Mouse (Mus musculus) MEL (cell line): ENCODE measurements around the gene Cxcl12. TPM values are rescaled to one million over a fixed set of nuclear protein-coding genes. Genes with fewer than 3 reads are reported as not detected.

Experiments used
- DNase-seq: peaks from one replicate; pipeline ENCODE4 v3.0.0; 2011; ENCODE audit warnings: low read depth, low spot score
- H3K27ac ChIP-seq: 2 replicates; pipeline ENCODE4 v1.5.1; 2012; ENCODE audit warnings: low read depth, mild to moderate bottlenecking, control low read depth, low read length, moderate library complexity; ENCODE audit not compliant: control insufficient read depth
- H3K27me3 ChIP-seq, 2 experiments: fragments of 150-350 bp in 1 of 2; sonication (generic) in 1 of 2; 2 replicates each; pipeline ENCODE4 v1.6.1; 2012; ENCODE audit warnings: low read length in 2 of 2, mild to moderate bottlenecking in 2 of 2, improper control_type of control experiment in 1 of 2, moderate library complexity in 1 of 2; ENCODE audit not compliant: insufficient read depth in 2 of 2, control insufficient read depth in 1 of 2
- H3K36me3 ChIP-seq, 2 experiments: 2 replicates each; pipeline ENCODE4 v1.6.1; 2012 to 2014; ENCODE audit warnings: low read length in 2 of 2, improper control_type of control experiment in 1 of 2, inconsistent platforms in 1 of 2, mild to moderate bottlenecking in 1 of 2; ENCODE audit not compliant: insufficient read depth in 2 of 2, control insufficient read depth in 1 of 2
- H3K4me1 ChIP-seq, 2 experiments: fragments of 150-350 bp in 1 of 2; sonication (generic) in 1 of 2; 2 replicates each; pipeline ENCODE4 v1.6.1; 2012; ENCODE audit warnings: low read length in 2 of 2, improper control_type of control experiment in 1 of 2, mild to moderate bottlenecking in 1 of 2; ENCODE audit not compliant: insufficient read depth in 2 of 2, control insufficient read depth in 1 of 2
- H3K4me3 ChIP-seq, 2 experiments: fragments of 150-350 bp in 1 of 2; sonication (generic) in 1 of 2; 2 replicates each; pipeline ENCODE4 v1.5.1; 2012; ENCODE audit warnings: low read depth in 2 of 2, low read length in 2 of 2, mild to moderate bottlenecking in 2 of 2, moderate library complexity in 2 of 2, control low read depth in 1 of 2, improper control_type of control experiment in 1 of 2; ENCODE audit not compliant: control insufficient read depth in 1 of 2, insufficient read depth in 1 of 2
- H3K79me2 ChIP-seq: 2 replicates; pipeline ENCODE4 v1.6.1; 2012; ENCODE audit warnings: mild to moderate bottlenecking, low read length, moderate library complexity; ENCODE audit not compliant: control insufficient read depth, poor library complexity, insufficient read depth
- H3K9ac ChIP-seq: 2 replicates; pipeline ENCODE4 v1.6.1; 2012; ENCODE audit warnings: low read depth, mild to moderate bottlenecking, control low read depth, low read length, moderate library complexity; ENCODE audit not compliant: control insufficient read depth, poor library complexity, severe bottlenecking
- H3K9me3 ChIP-seq: fragments of 150-350 bp; sonication (generic); replicated peaks from 2 replicates; pipeline ENCODE4 v1.6.1; 2012; ENCODE audit warnings: mild to moderate bottlenecking, low read length, improper control_type of control experiment, moderate library complexity; ENCODE audit not compliant: insufficient read depth
- CTCF ChIP-seq, 3 experiments: IDR thresholded peaks in 2 of 3; conservative IDR thresholded peaks in 1 of 3; 2 replicates each; pipeline ENCODE4 v1.5.1; 2011 to 2012; ENCODE audit warnings: low read length in 3 of 3, low read depth in 2 of 3, mild to moderate bottlenecking in 2 of 3, improper control_type of control experiment in 1 of 3, inconsistent platforms in 1 of 3, mixed read lengths in 1 of 3, moderate library complexity in 1 of 3; ENCODE audit not compliant: control insufficient read depth in 1 of 3, insufficient read depth in 1 of 3, poor library complexity in 1 of 3, severe bottlenecking in 1 of 3
- GABPA ChIP-seq: IDR thresholded peaks from 2 replicates; pipeline ENCODE4 v1.6.1; 2012; ENCODE audit warnings: low read depth, mild to moderate bottlenecking, inconsistent platforms, low read length, improper control_type of control experiment, moderate library complexity
- HCFC1 ChIP-seq: IDR thresholded peaks from 2 replicates; pipeline ENCODE4 v1.6.1; 2012; ENCODE audit warnings: low read depth, mild to moderate bottlenecking, inconsistent platforms, low read length, improper control_type of control experiment, moderate library complexity
- JUND ChIP-seq: IDR thresholded peaks from 2 replicates; pipeline ENCODE4 v1.6.1; 2011; ENCODE audit warnings: low read depth, mild to moderate bottlenecking, improper control_type of control experiment, low read length
- MAFK ChIP-seq: IDR thresholded peaks from 2 replicates; pipeline ENCODE4 v1.6.1; 2011; ENCODE audit warnings: low read depth, mild to moderate bottlenecking, low read length, improper control_type of control experiment, borderline replicate concordance
- MAX ChIP-seq: IDR thresholded peaks from 2 replicates; pipeline ENCODE4 v1.6.1; 2011; ENCODE audit warnings: low read length, improper control_type of control experiment
- MAZ ChIP-seq: IDR thresholded peaks from 2 replicates; pipeline ENCODE4 v1.6.1; 2012; ENCODE audit warnings: low read depth, mild to moderate bottlenecking, inconsistent platforms, low read length, improper control_type of control experiment
- MXI1 ChIP-seq: IDR thresholded peaks from 2 replicates; pipeline ENCODE4 v1.6.1; 2011; ENCODE audit warnings: mild to moderate bottlenecking, low read depth, low read length, improper control_type of control experiment
- MYC ChIP-seq: IDR thresholded peaks from 2 replicates; pipeline ENCODE4 v1.6.1; 2011; ENCODE audit warnings: low read depth, mild to moderate bottlenecking, low read length, improper control_type of control experiment, moderate library complexity
- POLR2A ChIP-seq, 2 experiments: IDR thresholded peaks; 2 replicates each; pipeline ENCODE4 v1.6.1; 2011 to 2012; ENCODE audit warnings: low read length in 2 of 2, mild to moderate bottlenecking in 2 of 2, control low read depth in 1 of 2, improper control_type of control experiment in 1 of 2, low read depth in 1 of 2, moderate library complexity in 1 of 2; ENCODE audit not compliant: control insufficient read depth in 1 of 2, insufficient read depth in 1 of 2, poor library complexity in 1 of 2
- POLR2AphosphoS2 ChIP-seq: IDR thresholded peaks from 2 replicates; pipeline ENCODE4 v1.6.1; 2011; ENCODE audit warnings: low read length, improper control_type of control experiment
- POLR2AphosphoS5 ChIP-seq: IDR thresholded peaks from 2 replicates; pipeline ENCODE4 v1.6.1; 2012; ENCODE audit warnings: low read depth, borderline replicate concordance, mild to moderate bottlenecking, inconsistent platforms, low read length, moderate library complexity, mixed read lengths
- RAD21 ChIP-seq: IDR thresholded peaks from 2 replicates; pipeline ENCODE4 v1.6.1; 2011; ENCODE audit warnings: mild to moderate bottlenecking, low read depth, low read length, improper control_type of control experiment
- TBP ChIP-seq: IDR thresholded peaks from 2 replicates; pipeline ENCODE4 v1.8.0; 2011; ENCODE audit warnings: low read depth, low read length, improper control_type of control experiment
- UBTF ChIP-seq: IDR thresholded peaks from 2 replicates; pipeline ENCODE4 v1.6.1; 2012; ENCODE audit warnings: low read depth, mild to moderate bottlenecking, inconsistent platforms, low read length, improper control_type of control experiment, moderate library complexity, borderline replicate concordance; ENCODE audit not compliant: insufficient read depth
- USF2 ChIP-seq, 2 experiments: IDR thresholded peaks; 2 replicates each; pipeline ENCODE4 v1.6.1; 2011 to 2012; ENCODE audit warnings: improper control_type of control experiment in 2 of 2, low read length in 2 of 2, borderline replicate concordance in 1 of 2, inconsistent platforms in 1 of 2, low read depth in 1 of 2, mild to moderate bottlenecking in 1 of 2; ENCODE audit not compliant: insufficient read depth in 1 of 2
- ZC3H11A ChIP-seq: IDR thresholded peaks from 2 replicates; pipeline ENCODE4 v1.6.1; 2012; ENCODE audit warnings: low read depth, mild to moderate bottlenecking, inconsistent platforms, low read length, improper control_type of control experiment
- ZKSCAN1 ChIP-seq: IDR thresholded peaks from 2 replicates; pipeline ENCODE4 v1.6.1; 2012; ENCODE audit warnings: low read depth, mild to moderate bottlenecking, inconsistent platforms, low read length, improper control_type of control experiment, moderate library complexity
- polyA plus RNA-seq, 2 experiments: library from polyadenylated mRNA; stranded (reverse) in 1 of 2; unstranded in 1 of 2; fragments of >175 nt in 1 of 2; fragments of >200 nt in 1 of 2; gene quantifications; 2 replicates each; pipeline versions ENCODE4 v1.2.1 to v1.2.4; 2012; ENCODE audit warnings: low replicate concordance in 2 of 2, low read depth in 1 of 2; ENCODE audit not compliant: insufficient read length in 2 of 2, insufficient read depth in 1 of 2, missing spikeins in 1 of 2
- total RNA-seq: library from RNA; depleted of rRNA; stranded (reverse); fragments of 300-350 nt; gene quantifications from 2 replicates; pipeline ENCODE4 v1.2.3, GENCODE M21; 2012

The Cxcl12 gene
- total and polyA plus RNA-seq, 3 experiments: not detected

- H3K4me3 ChIP-seq: no peak overlapping the region
- no peak overlapping the region for H3K27ac ChIP-seq
- H3K4me1 ChIP-seq: no peaks in the 10 kb centered on the region
- no peak for DNase-seq
- no peaks in the 10 kb centered on the region for H3K9me3 ChIP-seq
- H3K36me3 ChIP-seq: no peaks in the 10 kb centered on the region
- no peak for TF ChIP-seq MAX
- TF ChIP-seq MXI1: no peak
- TF ChIP-seq, all 39 proteins: peak for 0
- Histone ChIP-seq H3K79me2 (no peaks in the 10 kb centered on the region), H3K9ac (no peak overlapping the region), H3K27me3 (no peaks in the 10 kb centered on the region)
Measured at GRCm38 (mm10) chr6:117169051-117169909, 945 bp downstream of the Cxcl12 start.

- TF ChIP-seq UBTF: no peak
- TF ChIP-seq MYC: no peak
- no peak for TF ChIP-seq CTCF (IDR thresholded peaks at IDR 0.05 in 2 of 3, conservative IDR thresholded peaks at IDR 0.05 in 1 of 3; ENCODE audit: control insufficient read depth in 1 of 3, insufficient read depth in 1 of 3, low read depth in 2 of 3, low read length in 3 of 3, poor library complexity in 1 of 3, severe bottlenecking in 1 of 3)
- TF ChIP-seq JUND: no peak
- TF ChIP-seq ZKSCAN1: no peak
- no peak for TF ChIP-seq TBP
- TF ChIP-seq RAD21: no peak
- no peak for TF ChIP-seq POLR2AphosphoS2
- TF ChIP-seq POLR2AphosphoS5: no peak
- TF ChIP-seq POLR2A (IDR thresholded peaks at IDR 0.05; ENCODE audit: control insufficient read depth in 1 of 2, insufficient read depth in 1 of 2, low read depth in 1 of 2, low read length in 2 of 2, poor library complexity in 1 of 2): no peak
- no peak for TF ChIP-seq ZC3H11A
- TF ChIP-seq GABPA: no peak
- TF ChIP-seq MAZ: no peak
- TF ChIP-seq USF2 (IDR thresholded peaks at IDR 0.05; ENCODE audit: borderline replicate concordance in 1 of 2, insufficient read depth in 1 of 2, low read depth in 1 of 2, low read length in 2 of 2): no peak
- TF ChIP-seq MAFK: no peak
- no peak for TF ChIP-seq HCFC1
- DNase-seq: no peak
Measured at GRCm38 (mm10) chr6:117169910-117170747, 1.8 kb downstream of the Cxcl12 start.

More at GRCm38 (mm10) chr6:117169910-117170747, 1.8 kb downstream of the Cxcl12 start:
- Histone ChIP-seq H3K36me3 (no peaks in the 10 kb centered on the region), H3K27ac (no peak overlapping the region), H3K9me3 (no peaks in the 10 kb centered on the region), H3K27me3 (no peaks in the 10 kb centered on the region), H3K79me2 (no peaks in the 10 kb centered on the region), H3K9ac (no peak overlapping the region), H3K4me1 (no peaks in the 10 kb centered on the region), H3K4me3 (no peak overlapping the region)
